Mouse (Mus musculus): Measurements from ENCODE around the gene A030014E15Rik. TPM values are rescaled to one million over a fixed set of nuclear protein-coding genes. Genes with fewer than 3 reads are reported as not detected.
"Not testable (repeated sequence)": the region's sequence is repeated elsewhere in the genome, so short reads cannot be mapped to it uniquely, and the experiment has no call there.

The A030014E15Rik gene
- polyA plus RNA-seq, 1 experiment from 2014 or later: not detected

- H3K27me3 ChIP-seq: not testable (repeated sequence)
- 60% methylated on average over 2 of the region's 2 CpGs for WGBS (ENCODE audit: insufficient replicate concordance)
Observed at GRCm38 (mm10) chr1:82942505-82942904, 17.8 kb downstream of the A030014E15Rik start.

GRCm38 (mm10) chr1:82943295-82943694 lies 18.6 kb downstream of the A030014E15Rik start, which contains the start of gene A030003K21Rik:
Gene A030003K21Rik (minus strand): TSS chr1:82943388.
- ATAC-seq (ENCODE audit: insufficient read depth); H3K9me3 ChIP-seq (replicated peaks); H3K4me1 ChIP-seq (replicated peaks); H3K9ac ChIP-seq; H3K4me2 ChIP-seq; H3K4me3 ChIP-seq (replicated peaks); H3K27ac ChIP-seq (replicated peaks); H3K36me3 ChIP-seq (replicated peaks); H3K27me3 ChIP-seq: not testable (repeated sequence)
- no CpG with 5 or more reads among the region's 6 CpGs for WGBS (ENCODE audit: insufficient replicate concordance)

More at GRCm38 (mm10) chr1:82942505-82942904, 17.8 kb downstream of the A030014E15Rik start:
- H3K4me3 ChIP-seq (replicated peaks); H3K4me2 ChIP-seq; H3K4me1 ChIP-seq (replicated peaks); H3K36me3 ChIP-seq (replicated peaks); H3K27ac ChIP-seq (replicated peaks); H3K9me3 ChIP-seq (replicated peaks); H3K9ac ChIP-seq; ATAC-seq (ENCODE audit: insufficient read depth): not testable (repeated sequence)

- WGBS (ENCODE audit: insufficient replicate concordance): 73% methylated on average over 2 of the region's 2 CpGs
- not testable (repeated sequence) for H3K36me3 ChIP-seq (replicated peaks); H3K4me1 ChIP-seq (replicated peaks); H3K27ac ChIP-seq (replicated peaks); H3K27me3 ChIP-seq; ATAC-seq (ENCODE audit: insufficient read depth); H3K9ac ChIP-seq; H3K9me3 ChIP-seq (replicated peaks); H3K4me3 ChIP-seq (replicated peaks); H3K4me2 ChIP-seq
Observed at GRCm38 (mm10) chr1:82946029-82946428, 21.3 kb downstream of the A030014E15Rik start.

DNA sequence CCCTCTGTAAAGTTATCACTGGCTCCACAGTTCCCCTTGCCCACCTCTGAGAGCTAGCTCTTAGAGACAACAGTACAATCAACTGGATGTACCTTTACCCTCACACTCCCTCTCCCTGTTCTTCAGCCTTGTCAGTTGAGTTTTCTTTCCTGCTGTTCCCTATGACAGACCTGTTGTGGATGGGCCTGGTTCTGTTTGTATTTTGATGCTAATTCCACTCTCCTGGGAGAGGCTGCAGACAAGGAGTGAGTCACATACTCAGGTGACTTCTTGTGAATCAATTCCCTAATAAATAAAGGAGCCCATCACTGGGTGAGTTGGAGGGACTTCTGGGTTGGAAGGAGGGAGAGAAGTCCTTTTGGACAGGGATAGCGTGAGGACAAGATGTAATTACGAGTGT lies 23.9 kb downstream of the A030014E15Rik start:
- Histone ChIP-seq H3K9me3 (replicated peaks) (no peaks in the 10 kb centered on the region), H3K4me2 (no peak overlapping the region), H3K9ac (no peak overlapping the region), H3K27me3 (no peaks in the 10 kb centered on the region), H3K27ac (replicated peaks) (no peak overlapping the region), H3K4me1 (replicated peaks) (no peaks in the 10 kb centered on the region), H3K36me3 (replicated peaks) (no peaks in the 10 kb centered on the region), H3K4me3 (replicated peaks) (no peak overlapping the region)
- 70% methylated on average over 2 of the region's 2 CpGs for WGBS (ENCODE audit: insufficient replicate concordance)
- ATAC-seq (ENCODE audit: insufficient read depth): no peak

GRCm38 (mm10) chr1:82955913-82956312 lies 31.2 kb downstream of the A030014E15Rik start, which contains the start of gene Gm7544:
Gene Gm7544 (minus strand): TSS chr1:82956013.
- ATAC-seq (ENCODE audit: insufficient read depth); H3K36me3 ChIP-seq (replicated peaks); H3K9ac ChIP-seq; H3K4me1 ChIP-seq (replicated peaks); H3K4me3 ChIP-seq (replicated peaks); H3K9me3 ChIP-seq (replicated peaks); H3K27ac ChIP-seq (replicated peaks); H3K4me2 ChIP-seq; H3K27me3 ChIP-seq: not testable (repeated sequence)

GRCm38 (mm10) chr1:82959870-82960385 lies 35.2 kb downstream of the A030014E15Rik start, which contains the start of gene Gm47955:
Gene Gm47955 (plus strand): TSS chr1:82960286.
- Histone ChIP-seq H3K4me2 (no peak within 1 kb of the TSS), H3K4me1 (replicated peaks) (no peaks in the 10 kb centered on the region), H3K27me3 (no peaks in the 10 kb centered on the region), H3K4me3 (replicated peaks) (no peak within 1 kb of the TSS), H3K9me3 (replicated peaks) (no peaks in the 10 kb centered on the region), H3K36me3 (replicated peaks) (no peaks in the 10 kb centered on the region), H3K27ac (replicated peaks) (no peak within 1 kb of the TSS), H3K9ac (no peak within 1 kb of the TSS)
- WGBS (ENCODE audit: insufficient replicate concordance): 63% methylated on average over 11 of the region's 11 CpGs
- no peak for ATAC-seq (ENCODE audit: insufficient read depth)

DNA sequence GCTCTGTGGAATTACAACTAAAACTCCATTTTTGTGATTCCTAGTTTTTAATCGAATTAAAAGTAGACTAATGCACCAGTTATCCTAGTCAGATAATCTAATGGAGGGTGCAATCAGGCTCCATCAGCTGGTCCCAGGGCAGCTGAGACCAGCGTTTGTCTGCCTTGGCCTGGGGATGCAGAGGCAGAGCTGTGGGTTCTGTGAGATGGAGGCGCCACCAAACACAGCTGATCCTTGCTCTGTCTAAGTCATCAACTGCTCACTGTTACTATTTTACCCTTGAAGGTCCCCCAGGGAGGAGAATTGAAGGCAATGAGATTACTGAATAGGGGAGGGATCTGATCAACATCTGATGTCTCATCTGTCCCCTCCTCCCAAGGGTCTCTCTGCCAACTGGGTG lies 41.7 kb downstream of the A030014E15Rik start:
- no peak overlapping the region for H3K9ac ChIP-seq
- 49% methylated on average over 3 of the region's 3 CpGs for WGBS (ENCODE audit: insufficient replicate concordance)
- no peak overlapping the region for H3K4me2 ChIP-seq
- no peaks in the 10 kb centered on the region for H3K27me3 ChIP-seq
- H3K9me3 ChIP-seq (replicated peaks): no peaks in the 10 kb centered on the region
- H3K27ac ChIP-seq (replicated peaks): no peak overlapping the region
- ATAC-seq (ENCODE audit: insufficient read depth): no peak
- no peaks in the 10 kb centered on the region for H3K36me3 ChIP-seq (replicated peaks)
- no peaks in the 10 kb centered on the region for H3K4me1 ChIP-seq (replicated peaks)
- H3K4me3 ChIP-seq (replicated peaks): no peak overlapping the region

DNA sequence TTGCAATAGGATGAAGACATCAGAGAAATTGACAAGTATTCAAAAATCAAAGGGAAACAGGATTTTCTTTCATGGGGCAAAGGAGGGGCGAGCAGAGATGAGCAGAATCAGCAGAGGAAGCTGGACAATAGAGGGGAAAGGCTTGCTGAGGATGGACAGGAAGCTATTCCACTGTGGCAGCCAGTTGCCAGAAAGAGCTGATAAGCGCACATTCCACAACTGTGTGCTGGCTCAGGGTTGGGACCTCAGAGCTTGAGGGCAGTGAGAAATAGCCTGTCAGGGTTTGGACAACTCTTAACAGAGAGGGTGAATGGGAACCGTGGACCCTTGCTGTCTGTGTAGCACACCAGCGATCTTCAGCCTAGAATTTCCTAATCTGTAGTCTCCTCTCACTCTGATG lies 47.3 kb downstream of the A030014E15Rik start:
- H3K9me3 ChIP-seq (replicated peaks): no peaks in the 10 kb centered on the region
- no peak overlapping the region for H3K4me2 ChIP-seq
- no peak overlapping the region for H3K27ac ChIP-seq (replicated peaks)
- H3K27me3 ChIP-seq: no peaks in the 10 kb centered on the region
- no peaks in the 10 kb centered on the region for H3K4me1 ChIP-seq (replicated peaks)
- 20% methylated on average over 4 of the region's 4 CpGs for WGBS (ENCODE audit: insufficient replicate concordance)
- H3K4me3 ChIP-seq (replicated peaks): no peak overlapping the region
- H3K9ac ChIP-seq: no peak overlapping the region
- no peaks in the 10 kb centered on the region for H3K36me3 ChIP-seq (replicated peaks)
- ATAC-seq (ENCODE audit: insufficient read depth): 0 out of 2 replicates have a peak, but pooled peaks have one; percentile 37

DNA sequence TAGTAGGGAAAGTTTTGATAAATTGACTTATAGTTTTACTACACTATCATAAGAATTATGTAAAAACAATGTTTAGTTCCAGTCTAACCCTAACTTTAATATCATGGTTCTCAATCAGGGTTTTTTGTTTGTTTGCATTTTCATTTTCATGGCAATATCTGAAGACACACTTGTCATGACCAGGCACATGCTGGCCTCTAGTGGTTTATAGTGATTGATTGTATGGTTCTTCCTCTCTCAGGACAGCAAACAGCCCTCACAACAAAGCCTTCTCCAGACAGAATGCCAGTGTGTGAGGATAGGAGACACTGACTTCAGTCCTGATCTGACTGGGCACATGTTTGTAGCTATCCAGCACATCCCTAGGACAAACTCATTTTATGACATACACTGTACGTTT lies 48.5 kb downstream of the A030014E15Rik start:
- H3K9me3 ChIP-seq (replicated peaks): no peaks in the 10 kb centered on the region
- no peak overlapping the region for H3K27ac ChIP-seq (replicated peaks)
- WGBS (ENCODE audit: insufficient replicate concordance): 68% methylated on average over 1 of the region's 1 CpGs
- H3K9ac ChIP-seq: no peak overlapping the region
- no peak overlapping the region for H3K4me3 ChIP-seq (replicated peaks)
- H3K27me3 ChIP-seq: no peaks in the 10 kb centered on the region
- no peaks in the 10 kb centered on the region for H3K36me3 ChIP-seq (replicated peaks)
- no peaks in the 10 kb centered on the region for H3K4me1 ChIP-seq (replicated peaks)
- no peak for ATAC-seq (ENCODE audit: insufficient read depth)
- no peak overlapping the region for H3K4me2 ChIP-seq

GRCm38 (mm10) chr1:82973901-82974300 lies 49.2 kb downstream of the A030014E15Rik start:
- ATAC-seq (ENCODE audit: insufficient read depth): no peak
- H3K4me3 ChIP-seq (replicated peaks): no peak overlapping the region
- WGBS (ENCODE audit: insufficient replicate concordance): 21% methylated on average over 6 of the region's 6 CpGs
- no peaks in the 10 kb centered on the region for H3K36me3 ChIP-seq (replicated peaks)
- H3K27ac ChIP-seq (replicated peaks): no peak overlapping the region
- H3K4me1 ChIP-seq (replicated peaks): no peaks in the 10 kb centered on the region
- H3K27me3 ChIP-seq: no peaks in the 10 kb centered on the region
- H3K9me3 ChIP-seq (replicated peaks): no peaks in the 10 kb centered on the region
- H3K9ac ChIP-seq: no peak overlapping the region
- H3K4me2 ChIP-seq: no peak overlapping the region

- Histone ChIP-seq H3K4me3 (replicated peaks) (no peak overlapping the region), H3K4me1 (replicated peaks) (no peaks in the 10 kb centered on the region), H3K9ac (no peak overlapping the region), H3K27ac (replicated peaks) (no peak overlapping the region), H3K4me2 (no peak overlapping the region), H3K9me3 (replicated peaks) (no peaks in the 10 kb centered on the region), H3K27me3 (no peaks in the 10 kb centered on the region), H3K36me3 (replicated peaks) (no peaks in the 10 kb centered on the region)
- 13% methylated on average over 9 of the region's 9 CpGs for WGBS (ENCODE audit: insufficient replicate concordance)
- ATAC-seq (ENCODE audit: insufficient read depth): peak; percentile 75
Observed at GRCm38 (mm10) chr1:82974342-82974741, 49.6 kb downstream of the A030014E15Rik start.
